Mouse (Mus musculus): Measurements from ENCODE around the gene Mdfic.

Mdfic gene

GRCm38 (mm10) chr6:15742591-15743149 is 22.2 kb downstream of the Mdfic start:
- DNase-seq (ENCODE audit: low spot score in 2 of 2): no peak

- peak in 1 of 2 experiments; percentile 16 for DNase-seq (ENCODE audit: low spot score in 2 of 2)
These were observed 22.9 kb downstream of the Mdfic start for GRCm38 (mm10) chr6:15743291-15743792.

GRCm38 (mm10) chr6:15743793-15744192 is 23.3 kb downstream of the Mdfic start:
- no peak for DNase-seq (ENCODE audit: low spot score in 2 of 2)

- DNase-seq (ENCODE audit: low spot score in 2 of 2): no peak
These were observed 24.9 kb downstream of the Mdfic start for GRCm38 (mm10) chr6:15745313-15745712.

GRCm38 (mm10) chr6:15745891-15746290 is 25.4 kb downstream of the Mdfic start:
- DNase-seq (ENCODE audit: low spot score in 2 of 2): no peak

- DNase-seq (ENCODE audit: low spot score in 2 of 2): no peak
These were observed 27.1 kb downstream of the Mdfic start for GRCm38 (mm10) chr6:15747396-15748155.

GRCm38 (mm10) chr6:15748236-15748635 is 27.8 kb downstream of the Mdfic start:
- no peak for DNase-seq (ENCODE audit: low spot score in 2 of 2)

- no peak for DNase-seq (ENCODE audit: low spot score in 2 of 2)
These were observed 28.5 kb downstream of the Mdfic start for GRCm38 (mm10) chr6:15748943-15749342.

- no peak for DNase-seq (ENCODE audit: low spot score in 2 of 2)
These were observed 29.6 kb downstream of the Mdfic start for GRCm38 (mm10) chr6:15750101-15750500.

GRCm38 (mm10) chr6:15751375-15751774 is 30.9 kb downstream of the Mdfic start:
- no peak for DNase-seq (ENCODE audit: low spot score in 2 of 2)

- no peak for DNase-seq (ENCODE audit: low spot score in 2 of 2)
These were observed 31.7 kb downstream of the Mdfic start for GRCm38 (mm10) chr6:15752160-15752559.

GRCm38 (mm10) chr6:15753208-15753607 is 32.7 kb downstream of the Mdfic start:
- DNase-seq (ENCODE audit: low spot score in 2 of 2): no peak

- no peak for DNase-seq (ENCODE audit: low spot score in 2 of 2)
These were observed 37.9 kb downstream of the Mdfic start for GRCm38 (mm10) chr6:15758394-15758793.

- DNase-seq (ENCODE audit: low spot score in 2 of 2): no peak
These were observed 40.3 kb downstream of the Mdfic start for GRCm38 (mm10) chr6:15760750-15761149.

- DNase-seq (ENCODE audit: low spot score in 2 of 2): no peak
These were observed 43.6 kb downstream of the Mdfic start for GRCm38 (mm10) chr6:15764039-15764438.

- no peak for DNase-seq (ENCODE audit: low spot score in 2 of 2)
These were observed 47.0 kb downstream of the Mdfic start for GRCm38 (mm10) chr6:15767460-15767859.

- no peak for DNase-seq (ENCODE audit: low spot score in 2 of 2)
These were observed 49.7 kb downstream of the Mdfic start for GRCm38 (mm10) chr6:15770128-15770527.

GRCm38 (mm10) chr6:15777070-15777469 is 56.6 kb downstream of the Mdfic start:
- DNase-seq (ENCODE audit: low spot score in 2 of 2): no peak

- no peak for DNase-seq (ENCODE audit: low spot score in 2 of 2)
These were observed 59.7 kb downstream of the Mdfic start for GRCm38 (mm10) chr6:15780127-15780526.

GRCm38 (mm10) chr6:15780688-15781087 is 60.2 kb downstream of the Mdfic start:
- DNase-seq (ENCODE audit: low spot score in 2 of 2): no peak

- DNase-seq (ENCODE audit: low spot score in 2 of 2): peak; percentile 50 to 73
These were observed 69.4 kb downstream of the Mdfic start for GRCm38 (mm10) chr6:15789523-15790500.

Measured in right cerebral cortex, postnatal 36 days (tissue).